Mouse (Mus musculus) heart, postnatal 0 days (tissue): Measurements from ENCODE around the gene Alpk1. TPM values are rescaled to one million over a fixed set of nuclear protein-coding genes. Genes with fewer than 3 reads are reported as not detected.

Experiments
- ATAC-seq: fragments of 200-750 bp; cut with Nextera tagmentation; 2 replicates; pipeline ENCODE4 v1.8.0; 2017; ENCODE audit warnings: low read depth, moderate number of reproducible peaks, moderate library complexity; ENCODE audit not compliant: insufficient read depth
- DNase-seq: peaks from one replicate; pipeline ENCODE4 v3.0.0-alpha.2; 2016; ENCODE audit warnings: low spot score
- H3K27ac ChIP-seq: fragments of 300-500 bp; sonication (generic); 2 replicates; pipeline ENCODE4 v1.5.1; 2014; ENCODE audit warnings: low read depth, mild to moderate bottlenecking
- H3K27me3 ChIP-seq: fragments of 300-500 bp; sonication (generic); 2 replicates; pipeline ENCODE4 v1.6.1; 2014; ENCODE audit warnings: low read length, mixed read lengths; ENCODE audit not compliant: control insufficient read depth, insufficient read depth
- H3K36me3 ChIP-seq: fragments of 300-500 bp; sonication (generic); replicated peaks from 2 replicates; pipeline ENCODE4 v1.6.1; 2014; ENCODE audit warnings: low read length, mixed read lengths; ENCODE audit not compliant: control insufficient read depth, insufficient read depth
- H3K4me1 ChIP-seq: fragments of 300-500 bp; sonication (generic); 2 replicates; pipeline ENCODE4 v1.6.1; 2014; ENCODE audit warnings: antibody characterized with exemption; ENCODE audit not compliant: control insufficient read depth, insufficient read depth
- H3K4me2 ChIP-seq: fragments of 300-500 bp; sonication (generic); 2 replicates; pipeline ENCODE4 v1.6.1; 2014; ENCODE audit warnings: low read depth, mild to moderate bottlenecking, low read length, moderate library complexity
- H3K4me3 ChIP-seq: fragments of 300-500 bp; sonication (generic); 2 replicates; pipeline ENCODE4 v1.5.1; 2014; ENCODE audit warnings: low read depth, low read length
- H3K9ac ChIP-seq: fragments of 300-500 bp; sonication (generic); replicated peaks from 2 replicates; pipeline ENCODE4 v1.6.1; 2014; ENCODE audit warnings: low read depth, low read length, mixed read lengths
- H3K9me3 ChIP-seq: fragments of 300-500 bp; sonication (generic); replicated peaks from 2 replicates; pipeline ENCODE4 v1.6.1; 2016; ENCODE audit warnings: low read length; ENCODE audit not compliant: control insufficient read depth
- CTCF ChIP-seq: IDR thresholded peaks from 2 replicates; pipeline ENCODE4 v1.5.1; 2016; ENCODE audit warnings: antibody characterized with exemption, control low read depth, low read depth
- EP300 ChIP-seq: IDR thresholded peaks from 2 replicates; pipeline ENCODE4 v1.6.1; 2016; ENCODE audit warnings: antibody characterized with exemption, low read depth
- WGBS: fragments of 180-500 bp; shearing (Covaris S2); extraction: QIAGEN DNeasy Blood & Tissue Kit; methylation state at CpG from one replicate; pipeline ENCODE4 v1.1.7; 2014; 5-methylcytosine and 5-hydroxymethylcytosine counted together
- polyA plus RNA-seq: library from polyadenylated mRNA; unstranded; fragments of >200 nt; fragmentation: Nextera tagmentation; extraction: Ambion mirVana; gene quantifications from 2 replicates; pipeline ENCODE4 v1.2.1, GENCODE M21; 2015
- total RNA-seq: library from RNA; depleted of rRNA; stranded (reverse); fragments of >200 nt; gene quantifications from 2 replicates; pipeline ENCODE4 v1.2.3, GENCODE M21; 2014; ENCODE audit warnings: low replicate concordance

Alpk1 gene
- total and polyA plus RNA-seq, 2 experiments from 2014 or later = 0.55 to 1.2 TPM

DNA sequence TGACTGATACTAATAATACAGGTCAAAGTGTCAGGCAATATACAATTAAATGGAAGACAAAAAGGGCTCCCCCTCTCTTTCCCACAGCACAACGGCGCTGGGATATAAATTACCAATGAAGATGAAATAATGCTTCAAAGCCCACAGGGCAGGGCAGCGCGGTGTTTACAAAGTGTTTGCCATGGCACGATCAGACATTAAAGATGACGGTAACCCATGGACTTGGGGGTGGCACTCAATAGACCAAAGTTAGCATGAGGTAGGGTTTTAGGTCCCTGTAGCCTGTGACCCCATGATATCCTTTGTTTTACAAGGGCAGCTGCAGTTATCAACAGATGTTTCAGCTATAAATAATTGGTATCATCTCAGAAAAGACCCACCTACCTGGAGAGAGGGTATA is 60.3 kb downstream of the Alpk1 start:
- WGBS = 86% methylated on average over 6 of the region's 6 CpGs
- DNase-seq (no peak), ATAC-seq (no peak)
- Histone ChIP-seq H3K9ac (no peak overlapping the region), H3K4me3 (no peak overlapping the region), H3K4me1 (no peaks in the 10 kb centered on the region), H3K9me3 (no peaks in the 10 kb centered on the region), H3K27me3 (no peaks in the 10 kb centered on the region), H3K27ac (no peak overlapping the region), H3K4me2 (no peak overlapping the region), H3K36me3 (no peaks in the 10 kb centered on the region)
- no peak for TF ChIP-seq EP300
- no peak for TF ChIP-seq CTCF

DNA sequence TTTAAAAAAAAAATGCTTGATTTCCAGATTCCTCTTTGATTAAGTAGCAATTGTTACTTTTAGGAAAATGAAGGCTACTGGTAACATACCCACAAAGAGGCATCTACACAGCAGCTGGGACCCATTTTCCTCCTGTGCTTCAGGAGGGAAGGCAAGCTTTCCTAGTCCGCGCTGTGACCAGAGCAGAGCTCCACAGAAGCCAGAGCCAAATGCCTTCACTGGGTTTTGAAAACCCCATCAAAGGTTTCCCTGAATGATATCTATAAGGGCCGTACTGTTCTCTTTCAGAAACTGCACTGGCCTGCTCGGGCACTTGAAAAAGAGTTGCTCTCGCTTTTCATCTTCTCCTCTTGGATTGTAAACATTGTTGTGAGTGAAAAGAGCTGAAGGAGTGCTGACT is 60.7 kb downstream of the Alpk1 start:
- WGBS = 59% methylated on average over 5 of the region's 5 CpGs

DNA sequence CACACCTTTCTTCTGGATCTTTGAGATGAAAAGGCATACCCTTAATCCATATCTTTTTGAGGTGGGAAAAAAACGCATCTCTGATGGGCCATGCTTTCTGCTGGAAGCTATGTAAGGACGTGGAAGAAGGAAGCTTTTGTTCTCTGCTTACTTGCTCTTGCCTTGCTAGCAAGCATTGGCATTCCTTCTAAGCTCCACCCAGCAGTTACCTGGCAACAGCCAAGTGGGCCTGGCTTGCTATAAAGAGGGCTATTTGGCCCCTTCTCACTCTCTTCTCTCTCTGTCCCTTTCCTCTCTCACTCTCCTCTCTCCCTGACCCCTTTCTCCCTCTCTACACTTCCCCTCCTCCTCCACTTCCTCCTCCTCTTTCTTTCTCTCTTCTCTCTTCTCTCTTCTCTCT is 63.6 kb downstream of the Alpk1 start:
- no peak for ATAC-seq
- H3K27ac ChIP-seq = no peak overlapping the region

More for the DNA sequence above, 60.7 kb downstream of the Alpk1 start:
- Histone ChIP-seq H3K4me1 (no peaks in the 10 kb centered on the region), H3K9me3 (no peaks in the 10 kb centered on the region), H3K36me3 (no peaks in the 10 kb centered on the region), H3K4me3 (no peak overlapping the region), H3K27me3 (no peaks in the 10 kb centered on the region), H3K9ac (no peak overlapping the region), H3K27ac (no peak overlapping the region), H3K4me2 (no peak overlapping the region)
- ATAC-seq (no peak), DNase-seq (no peak)
- no peak for TF ChIP-seq CTCF
- TF ChIP-seq EP300 = no peak

DNA sequence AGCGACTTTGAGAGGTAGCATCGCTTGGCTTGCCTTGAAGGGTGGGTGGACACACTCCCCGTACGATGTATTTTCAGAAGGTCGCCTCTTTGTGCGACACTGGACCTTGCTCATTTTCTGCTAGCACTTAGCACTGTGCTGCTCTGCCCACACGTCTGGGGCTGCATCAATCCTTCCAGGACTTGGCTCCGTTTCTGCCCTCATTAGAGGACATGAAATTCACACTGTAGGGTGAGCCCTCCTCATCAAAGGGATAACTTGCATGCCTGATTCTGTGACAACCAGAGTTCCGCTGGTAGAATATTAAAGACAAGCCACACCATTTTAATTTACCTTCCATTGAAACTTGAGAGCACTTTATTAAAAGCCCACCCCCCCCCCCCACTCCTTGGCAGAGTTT is 67.2 kb downstream of the Alpk1 start:
- Histone ChIP-seq H3K4me2 (no peak overlapping the region), H3K27ac (no peak overlapping the region), H3K36me3 (no peaks in the 10 kb centered on the region), H3K9me3 (no peaks in the 10 kb centered on the region), H3K9ac (no peak overlapping the region), H3K27me3 (no peaks in the 10 kb centered on the region), H3K4me3 (no peak overlapping the region), H3K4me1 (no peaks in the 10 kb centered on the region)
- 69% methylated on average over 9 of the region's 9 CpGs for WGBS
- DNase-seq (no peak), ATAC-seq (no peak)
- TF ChIP-seq CTCF (no peak), EP300 (no peak)

More for the DNA sequence above, 63.6 kb downstream of the Alpk1 start:
- DNase-seq = no peak
- no peaks in the 10 kb centered on the region for H3K9me3 ChIP-seq
- no peaks in the 10 kb centered on the region for H3K4me1 ChIP-seq
- no peak overlapping the region for H3K9ac ChIP-seq
- no peaks in the 10 kb centered on the region for H3K27me3 ChIP-seq
- no peak overlapping the region for H3K4me2 ChIP-seq
- 42% methylated on average over 2 of the region's 2 CpGs for WGBS
- no peak for TF ChIP-seq CTCF
- TF ChIP-seq EP300 = no peak
- H3K36me3 ChIP-seq = no peaks in the 10 kb centered on the region
- no peak overlapping the region for H3K4me3 ChIP-seq

- no peak for TF ChIP-seq EP300
- ATAC-seq = no peak
- no peak overlapping the region for H3K27ac ChIP-seq
- H3K4me2 ChIP-seq = no peak overlapping the region
- no peak overlapping the region for H3K9ac ChIP-seq
- whole genome bisulfite sequencing = 82% methylated on average over 3 of the region's 3 CpGs
- H3K4me1 ChIP-seq = no peaks in the 10 kb centered on the region
- H3K36me3 ChIP-seq = no peaks in the 10 kb centered on the region
- DNase-seq = no peak
- no peaks in the 10 kb centered on the region for H3K9me3 ChIP-seq
- no peak overlapping the region for H3K4me3 ChIP-seq
- H3K27me3 ChIP-seq = no peaks in the 10 kb centered on the region
Measured at GRCm38 (mm10) chr3:127711536-127711935, 68.8 kb downstream of the Alpk1 start.

DNA sequence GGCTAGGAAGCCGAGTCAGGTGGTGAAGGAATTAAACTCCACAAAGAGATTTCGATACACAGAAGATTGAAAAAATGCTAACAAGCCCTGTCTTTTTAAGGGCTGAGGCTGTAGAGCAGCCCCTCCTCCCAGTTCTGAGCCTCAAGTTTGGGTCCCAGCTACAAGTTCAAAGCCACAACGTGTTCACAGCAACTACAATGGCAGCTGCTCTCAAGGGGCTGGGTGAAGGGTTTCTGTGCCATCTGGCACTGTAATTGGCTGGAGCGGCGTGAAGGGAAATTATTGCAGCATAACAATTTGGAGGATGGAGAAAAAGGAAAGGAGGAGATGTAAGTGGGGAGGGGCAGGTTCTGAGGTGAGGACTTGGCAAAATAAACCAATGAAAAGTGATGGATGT is 73.2 kb downstream of the Alpk1 start:
- no peak for TF ChIP-seq EP300
- no peak for TF ChIP-seq CTCF

More for the DNA sequence above, 73.2 kb downstream of the Alpk1 start:
- H3K36me3 ChIP-seq = no peaks in the 10 kb centered on the region
- no peak overlapping the region for H3K4me2 ChIP-seq
- H3K27me3 ChIP-seq = no peaks in the 10 kb centered on the region
- no peak overlapping the region for H3K4me3 ChIP-seq
- ATAC-seq (no peak), DNase-seq (no peak)
- no peaks in the 10 kb centered on the region for H3K4me1 ChIP-seq
- 84% methylated on average over 5 of the region's 5 CpGs for WGBS
- H3K27ac ChIP-seq = no peak overlapping the region
- no peak overlapping the region for H3K9ac ChIP-seq
- H3K9me3 ChIP-seq = no peaks in the 10 kb centered on the region
